Mouse (Mus musculus) testis, adult 2 months (tissue): ENCODE results near the gene Ttc23.

Source experiments
- CTCF ChIP-seq: fragments of 200-500 bp; IDR thresholded peaks from 2 replicates; pipeline ENCODE4 v1.5.1; 2012; ENCODE audit warnings: low read depth, mild to moderate bottlenecking, inconsistent platforms, low read length, moderate library complexity; ENCODE audit not compliant: control insufficient read depth, insufficient read depth, insufficient replicate concordance
- POLR2A ChIP-seq: fragments of 200-500 bp; IDR thresholded peaks from 2 replicates; pipeline ENCODE4 v1.6.1; 2012; ENCODE audit warnings: low read depth, mild to moderate bottlenecking, inconsistent platforms, low read length, moderate library complexity; ENCODE audit not compliant: control insufficient read depth

- TF ChIP-seq POLR2A (no peak), CTCF (no peak)
Observed at GRCm38 (mm10) chr7:67793449-67793848, 146.2 kb downstream of the Ttc23 start.
